Mouse (Mus musculus) CD8-positive naive resting alpha-beta T cell, adult 2 months (primary cell): ENCODE data around the gene Gm10282.

Experiments
- DNase-seq, 2 experiments: peaks; one replicate each; pipeline ENCODE4 v3.0.0; 2022; ENCODE audit warnings: low read depth in 2 of 2, low spot score in 2 of 2

Gene Gm10282

DNA sequence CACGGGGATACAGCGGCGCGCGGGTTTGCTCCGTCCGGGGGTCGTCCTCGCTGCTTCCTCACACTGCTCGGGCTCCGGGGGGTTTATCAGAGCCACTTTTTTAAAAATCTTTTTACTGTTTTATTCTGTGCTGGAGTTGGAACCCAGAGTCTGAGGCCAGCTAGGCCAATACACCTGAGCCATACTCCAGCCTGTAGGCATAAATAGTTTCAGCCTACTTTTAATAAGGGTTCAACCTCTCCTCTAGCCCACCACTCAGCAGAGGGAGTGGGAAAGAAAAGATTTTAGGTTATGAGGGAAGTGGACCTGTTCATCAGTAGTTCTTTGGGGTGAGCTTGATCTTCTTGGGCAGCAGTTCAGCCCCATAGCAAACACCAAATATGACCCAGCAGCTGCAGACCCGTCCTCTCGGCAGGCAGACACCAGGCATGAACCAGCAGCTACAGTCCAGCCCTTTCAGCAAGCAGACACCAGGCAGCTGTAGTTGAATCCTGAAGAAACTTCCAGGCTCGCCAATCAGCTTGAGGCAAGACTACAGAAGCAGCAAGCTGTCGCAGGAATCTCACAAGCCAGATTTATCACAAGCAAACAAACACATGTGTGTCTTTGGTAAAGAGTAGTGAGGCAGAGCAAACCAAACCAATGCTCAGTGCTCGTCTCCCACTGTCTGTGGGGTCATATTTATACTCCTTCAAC lies at the start of gene Gm10282:
TSS of gene Gm10282 (minus strand) at position 51 of the 696 bp plus-strand sequence.
- DNase-seq, result no peak

DNA sequence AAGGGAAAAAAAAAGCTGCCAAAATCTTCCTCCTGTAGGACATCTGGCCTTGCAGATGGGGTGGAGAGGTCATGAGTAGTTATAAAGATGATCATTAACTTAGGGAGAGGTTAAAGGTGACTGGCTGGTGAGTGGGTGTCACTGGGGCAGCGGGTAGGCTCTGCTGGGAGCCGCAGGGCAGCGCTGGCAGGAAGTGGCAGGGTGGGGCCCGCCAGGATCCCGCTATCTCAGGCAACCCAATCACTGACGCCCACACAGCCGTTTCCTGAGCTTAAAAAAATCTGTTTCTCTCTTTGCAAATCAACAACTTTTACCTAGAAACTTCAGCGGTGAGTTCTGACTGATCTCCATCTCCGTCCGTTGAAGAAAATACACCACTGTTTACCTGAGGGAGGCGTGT lies 49.2 kb upstream of the Gm10282 start:
- peak; percentile 82 to 87 for DNase-seq

DNA sequence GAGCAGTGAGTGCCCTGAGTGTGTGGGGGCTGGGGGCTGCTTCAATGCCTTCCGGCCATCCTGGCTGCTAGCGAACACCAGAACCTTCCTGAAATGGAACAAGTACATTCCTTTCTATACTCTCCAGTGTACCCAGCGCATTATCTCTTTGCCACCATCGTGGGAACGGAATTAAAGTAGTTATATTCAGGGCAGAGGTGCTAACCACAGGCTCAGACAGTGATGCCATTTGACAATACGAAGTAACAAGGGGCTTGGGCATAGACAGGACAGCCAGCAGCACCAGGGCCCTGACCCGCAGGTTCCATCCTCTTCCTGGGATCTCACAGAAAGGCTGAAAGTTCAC lies 48.6 kb upstream of the Gm10282 start:
- no peak for DNase-seq

DNA sequence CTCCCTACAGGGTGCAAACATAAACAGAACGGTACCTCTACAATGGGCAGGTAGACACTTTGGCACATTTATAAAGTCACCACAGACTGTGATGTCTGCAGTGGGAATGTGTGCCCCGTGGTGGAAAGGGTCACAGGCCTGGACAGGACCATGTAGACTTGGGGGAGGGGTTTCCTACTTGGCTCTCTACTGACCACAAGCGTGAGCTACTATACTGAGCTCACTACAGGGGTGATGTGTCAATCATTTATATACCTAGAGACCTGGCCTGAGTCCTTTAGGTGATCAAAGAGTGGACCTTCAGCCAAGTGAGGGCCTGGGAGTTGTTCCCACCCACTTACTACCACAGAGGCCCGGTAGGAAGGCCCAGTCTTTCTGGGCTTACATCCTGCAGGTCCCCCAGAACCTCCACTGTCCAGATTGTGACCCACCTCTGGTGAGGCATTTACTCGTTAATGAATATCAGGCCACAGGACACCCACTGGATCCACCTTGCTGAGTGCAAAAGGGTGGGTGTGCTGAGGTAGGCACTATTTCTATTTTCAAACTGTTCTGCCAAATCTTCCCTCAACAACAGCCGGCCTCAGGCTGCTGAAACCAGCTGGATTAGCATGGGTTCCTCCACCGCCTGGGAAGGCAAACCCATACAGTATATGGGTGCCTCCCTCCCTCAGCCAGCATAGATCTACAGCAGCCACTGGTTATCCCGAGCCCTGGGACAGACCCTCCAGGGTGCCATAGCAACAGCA lies 48.1 kb upstream of the Gm10282 start:
- DNase-seq, result no peak

DNA sequence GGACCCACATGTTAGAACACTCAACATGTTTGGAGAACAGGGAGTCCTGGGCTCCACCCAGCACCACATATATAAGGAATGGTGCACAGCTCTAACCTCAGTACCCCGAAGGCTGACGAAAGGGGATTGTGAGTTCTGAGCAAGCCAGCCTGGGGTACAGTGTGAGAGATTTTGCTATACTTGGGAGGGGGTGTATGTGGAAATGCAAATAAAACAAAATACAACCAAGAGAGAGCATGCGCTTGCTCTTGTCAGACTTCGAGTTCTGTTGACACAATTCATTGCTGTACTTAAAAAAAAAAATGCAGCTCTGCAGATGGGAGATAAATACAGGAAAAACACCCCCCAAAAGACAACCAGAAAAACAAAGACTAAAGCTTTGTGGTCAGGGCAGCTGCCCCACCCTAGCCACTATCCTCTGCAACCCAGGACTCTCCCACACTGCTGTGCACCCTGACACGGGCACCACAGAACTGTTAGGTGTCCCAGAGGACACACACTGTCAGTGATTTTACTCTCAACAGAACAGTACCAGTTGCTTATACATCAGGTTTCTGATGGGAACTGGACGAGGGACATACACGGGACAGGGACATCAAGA lies 46.4 kb upstream of the Gm10282 start:
- peak in 1 of 2 experiments; percentile 51 for DNase-seq

DNA sequence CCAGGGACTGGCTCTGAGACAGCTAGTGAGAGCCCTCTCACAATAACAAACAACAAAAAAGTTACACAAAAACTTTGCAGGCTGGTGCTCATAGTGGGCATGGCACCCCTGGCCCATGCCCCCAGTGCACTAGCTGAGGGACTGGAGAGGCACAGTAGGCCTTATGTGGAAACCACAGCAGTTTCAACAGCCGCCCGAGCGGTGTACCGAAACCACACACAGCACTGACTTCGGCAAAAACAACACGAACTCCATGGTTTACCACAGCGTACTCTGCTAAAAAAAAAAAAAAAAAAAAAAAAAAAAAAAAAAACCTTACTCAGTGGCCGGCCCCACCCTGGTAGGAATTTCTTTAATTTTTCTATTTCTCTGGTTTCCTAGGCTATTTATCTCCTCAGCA lies 45.7 kb upstream of the Gm10282 start:
- peak; percentile 75 to 82 for DNase-seq

DNA sequence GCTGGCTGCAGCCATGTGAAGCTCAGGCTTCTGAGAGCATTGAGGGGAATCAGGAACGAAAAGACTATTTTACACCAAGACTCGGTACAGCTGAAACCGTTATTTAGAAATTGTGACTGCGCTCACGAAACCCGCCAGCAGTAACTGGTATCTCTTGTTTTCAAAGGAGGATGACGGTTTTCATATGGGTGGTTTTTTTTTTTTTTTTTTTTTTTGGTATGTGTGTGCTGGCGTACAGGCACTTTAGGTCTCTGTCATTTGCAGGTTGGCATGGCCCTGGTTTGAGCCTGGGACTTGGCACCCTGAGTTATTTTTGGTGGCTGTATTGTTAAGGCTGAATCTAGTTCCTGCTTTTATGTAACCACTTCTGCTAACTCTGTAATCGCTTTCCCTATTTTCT lies 44.8 kb upstream of the Gm10282 start:
- peak; percentile 47 to 60 for DNase-seq

DNA sequence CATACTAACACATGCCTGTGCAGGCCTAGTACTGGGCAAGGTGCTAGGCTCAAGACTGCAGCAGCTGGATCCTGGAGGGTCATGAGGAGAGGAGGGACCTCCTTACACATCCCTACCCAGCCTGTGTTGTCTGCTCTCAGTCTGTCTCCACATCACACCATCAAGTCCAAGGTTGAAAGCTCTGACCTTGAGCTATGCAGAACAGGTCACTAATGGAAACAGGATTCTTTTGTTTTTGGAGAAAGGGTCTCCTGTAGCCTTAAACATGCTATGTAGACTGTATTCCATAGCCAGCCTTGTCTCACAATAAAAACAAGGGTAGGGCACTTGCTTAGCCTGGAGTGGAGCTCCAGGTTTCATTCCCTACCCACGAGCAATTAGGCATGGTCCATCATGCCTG lies 43.9 kb upstream of the Gm10282 start:
- DNase-seq, result no peak

DNA sequence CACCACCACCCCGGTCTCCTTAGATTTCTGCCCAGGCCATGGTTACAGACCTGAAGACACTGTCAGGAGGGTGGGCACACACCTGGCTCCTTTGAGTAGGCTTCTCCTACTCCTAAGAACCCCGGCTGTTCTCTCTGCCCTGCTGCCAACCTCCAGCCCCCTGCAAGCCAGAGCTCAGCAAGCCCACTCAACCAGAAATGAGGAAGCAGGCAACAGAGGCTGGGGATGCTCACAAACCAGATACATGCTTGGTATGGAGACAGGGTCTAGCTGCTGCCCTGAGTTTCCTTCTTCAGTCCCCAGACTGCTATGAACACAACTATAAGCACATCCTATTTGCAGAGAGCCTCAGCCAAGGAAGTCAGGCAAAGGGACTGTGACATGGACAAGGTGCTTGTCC lies 43.1 kb upstream of the Gm10282 start:
- no peak for DNase-seq

DNA sequence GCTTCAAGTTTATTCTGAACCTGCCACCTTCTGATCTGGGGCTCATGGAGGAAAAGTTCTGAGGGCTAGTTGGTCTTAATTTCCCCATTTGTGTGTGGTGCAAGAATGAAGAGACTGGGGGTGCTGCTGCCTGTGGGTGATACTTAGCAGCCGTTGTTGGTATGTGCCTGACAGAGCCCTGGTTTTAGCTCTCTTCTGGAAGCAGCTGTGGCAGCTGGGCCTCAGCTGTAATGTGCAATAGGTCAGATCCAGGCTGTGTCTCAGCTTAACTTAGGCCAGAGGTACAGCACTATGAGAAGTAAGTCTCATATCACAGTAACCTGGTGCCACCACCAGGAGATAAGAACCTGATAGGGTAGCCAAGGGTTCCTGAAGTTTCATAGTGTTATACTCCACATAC lies 42.5 kb upstream of the Gm10282 start:
- no peak for DNase-seq

DNA sequence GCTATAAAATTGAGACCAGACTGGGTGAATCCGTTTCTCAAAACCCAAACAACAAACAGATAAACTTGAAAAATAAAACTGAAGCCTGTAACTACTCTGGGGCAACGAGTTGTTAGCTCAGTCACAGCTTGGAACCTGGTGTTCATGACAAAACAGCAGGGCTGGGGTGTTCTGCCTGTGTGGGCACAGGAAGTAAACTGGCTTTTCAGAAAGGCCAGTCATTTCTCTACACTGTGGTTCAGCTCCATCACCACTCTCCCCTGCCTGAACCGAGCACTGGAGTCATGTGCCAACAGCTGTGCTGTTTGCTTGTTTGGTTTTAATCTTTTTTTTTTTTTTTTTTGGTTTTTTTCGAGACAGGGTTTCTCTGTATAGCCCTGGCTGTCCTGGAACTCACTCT lies 38.7 kb upstream of the Gm10282 start:
- DNase-seq, result no peak

DNA sequence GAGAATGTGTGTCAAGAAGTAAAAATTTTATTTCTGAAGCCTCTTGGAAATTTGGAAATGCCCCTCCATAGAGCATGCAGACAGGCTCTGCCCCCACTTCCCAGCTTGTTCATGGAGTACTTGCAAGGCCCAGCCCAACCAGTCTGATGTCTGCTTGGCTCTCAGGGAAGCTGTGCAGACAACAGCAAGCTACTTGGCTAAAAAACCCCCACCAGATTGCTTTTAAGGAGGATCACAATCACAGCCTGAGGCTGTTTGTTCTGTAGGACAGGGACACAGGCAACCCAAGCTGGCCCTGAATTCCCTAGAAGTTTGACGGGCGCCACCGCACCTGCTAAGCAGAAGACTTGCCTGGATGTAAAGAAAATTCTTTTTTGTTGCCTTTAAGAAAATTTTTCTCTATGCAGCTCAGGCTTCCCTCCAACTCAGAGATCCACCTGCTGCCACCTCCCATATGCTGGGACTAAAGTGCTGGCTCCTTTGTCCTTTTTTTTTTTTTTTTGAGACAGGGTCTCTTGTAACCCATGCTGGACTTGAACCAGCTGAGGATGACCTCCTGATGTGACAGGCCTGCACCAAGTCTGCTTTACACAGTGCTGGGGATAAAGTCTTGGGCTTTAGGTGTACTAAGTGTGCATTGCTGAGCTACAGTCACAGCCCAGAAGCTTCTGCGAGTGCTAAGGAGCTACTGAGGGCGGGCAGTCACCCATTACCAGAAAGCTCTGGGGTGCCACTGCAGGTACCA lies 37.7 kb upstream of the Gm10282 start:
- no peak for DNase-seq

DNA sequence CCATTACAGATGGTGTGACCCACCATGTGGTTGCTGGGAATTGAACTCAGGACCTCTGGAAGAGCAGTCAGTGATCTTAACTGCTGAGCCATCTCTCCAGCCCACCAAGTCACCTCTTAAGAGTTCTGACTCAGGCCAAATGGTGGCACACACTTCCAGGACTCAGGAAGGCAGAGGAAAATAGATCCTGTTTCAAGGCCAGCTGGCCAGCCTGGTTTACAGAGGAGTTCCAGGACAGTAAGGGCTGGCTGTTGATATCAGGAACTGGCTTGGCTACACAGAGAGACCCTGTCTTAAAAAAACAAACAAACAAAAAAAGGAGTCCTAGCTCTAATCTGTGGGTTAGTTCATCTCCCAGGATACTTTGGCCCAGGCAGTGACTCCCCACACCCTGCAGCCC lies 32.0 kb upstream of the Gm10282 start:
- DNase-seq, result no peak

DNA sequence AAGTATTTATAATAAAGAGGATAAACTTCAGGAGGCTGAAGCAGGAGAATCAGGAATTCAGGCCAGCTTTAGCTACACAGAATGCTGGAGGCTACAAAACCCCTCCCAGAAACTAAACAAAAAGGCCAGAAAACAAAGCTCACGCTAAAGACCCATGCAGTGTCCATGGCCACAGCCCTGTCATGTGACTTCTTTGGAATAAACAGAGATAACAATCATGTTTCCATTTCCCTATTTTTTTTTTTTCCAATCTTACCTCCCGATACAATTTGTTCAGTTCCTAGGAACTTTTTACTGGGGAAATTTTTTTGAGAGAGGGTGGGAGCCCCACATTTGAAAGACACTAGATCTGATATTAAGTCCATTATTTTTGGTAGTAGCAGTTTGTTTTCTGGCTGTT lies 31.2 kb upstream of the Gm10282 start:
- no peak for DNase-seq

DNA sequence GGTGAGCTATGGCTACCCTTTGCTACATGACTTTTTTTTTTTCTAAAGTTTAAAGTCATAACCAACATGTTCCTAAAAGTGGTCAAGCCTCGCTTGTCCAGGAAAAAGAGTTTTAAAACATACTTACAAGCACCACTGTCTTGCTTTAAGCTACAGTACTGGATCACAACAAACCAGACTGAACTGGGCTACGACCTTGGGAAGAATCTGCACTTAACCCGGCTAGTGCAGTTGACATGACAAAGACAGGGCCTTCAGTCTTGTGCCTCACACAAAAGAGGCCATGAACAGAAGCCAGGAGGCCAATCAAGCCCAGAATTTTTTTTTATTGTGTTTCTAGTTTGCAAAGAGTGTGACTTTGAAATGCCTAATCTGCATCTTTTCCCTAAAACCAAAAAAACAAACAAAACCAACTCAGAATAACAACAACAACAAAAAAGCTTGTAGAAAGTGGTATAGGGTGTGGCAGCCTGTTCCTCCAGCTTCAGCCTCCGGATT lies 29.1 kb upstream of the Gm10282 start:
- DNase-seq, result no peak

DNA sequence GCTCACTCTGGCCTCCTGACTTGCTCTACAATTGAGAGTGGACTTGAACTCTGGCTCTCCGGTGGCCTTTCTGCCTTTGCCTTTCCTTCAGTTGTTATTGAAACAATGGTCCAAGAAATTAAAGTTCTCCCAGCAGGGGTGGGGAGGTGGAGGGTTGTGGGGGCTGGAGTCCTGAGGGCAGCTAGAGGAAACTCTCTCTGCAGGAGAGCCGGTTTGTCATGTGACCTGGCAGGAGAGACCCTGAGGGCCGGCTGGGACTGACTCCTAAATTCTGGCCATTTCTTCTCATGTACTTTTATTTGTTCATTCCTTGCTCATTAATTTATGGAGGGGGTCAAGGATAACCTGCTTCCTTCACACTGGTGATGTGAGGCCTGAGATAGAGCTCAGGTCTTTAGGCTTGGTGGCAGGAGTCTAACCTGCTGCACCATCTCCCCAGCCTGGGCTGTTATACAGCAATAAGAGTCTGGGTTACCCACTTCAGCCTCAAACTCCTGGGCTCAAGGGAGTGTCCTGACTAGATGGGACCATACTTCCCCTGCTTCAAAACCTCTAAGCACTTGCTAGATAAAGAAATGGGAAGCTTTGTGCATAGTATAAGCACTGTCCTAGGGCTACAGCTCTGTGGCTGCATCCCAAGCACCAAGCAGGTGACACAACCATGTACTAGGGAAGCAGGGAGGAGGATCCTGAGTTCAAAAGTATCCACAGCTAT lies 28.5 kb upstream of the Gm10282 start:
- no peak for DNase-seq

DNA sequence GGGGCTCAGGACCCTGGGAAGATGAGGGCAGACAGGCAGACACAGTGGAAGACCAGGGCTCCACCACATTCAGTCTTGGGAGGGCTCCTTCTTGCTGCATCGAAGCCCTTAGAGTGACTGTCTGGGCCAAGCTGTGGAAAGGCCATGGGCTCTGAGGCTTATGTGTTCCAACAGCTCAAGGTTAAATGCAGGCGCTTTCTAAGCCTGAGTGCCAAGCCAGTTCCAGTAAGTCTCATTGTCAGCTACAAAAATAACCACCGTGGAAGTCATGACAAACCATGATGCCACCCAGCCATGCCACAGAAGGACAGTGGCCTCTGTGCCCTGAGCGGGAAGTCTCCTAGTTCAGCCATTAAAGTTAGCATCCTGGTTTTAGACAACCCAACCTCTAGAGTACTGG lies 26.6 kb upstream of the Gm10282 start:
- no peak for DNase-seq

DNA sequence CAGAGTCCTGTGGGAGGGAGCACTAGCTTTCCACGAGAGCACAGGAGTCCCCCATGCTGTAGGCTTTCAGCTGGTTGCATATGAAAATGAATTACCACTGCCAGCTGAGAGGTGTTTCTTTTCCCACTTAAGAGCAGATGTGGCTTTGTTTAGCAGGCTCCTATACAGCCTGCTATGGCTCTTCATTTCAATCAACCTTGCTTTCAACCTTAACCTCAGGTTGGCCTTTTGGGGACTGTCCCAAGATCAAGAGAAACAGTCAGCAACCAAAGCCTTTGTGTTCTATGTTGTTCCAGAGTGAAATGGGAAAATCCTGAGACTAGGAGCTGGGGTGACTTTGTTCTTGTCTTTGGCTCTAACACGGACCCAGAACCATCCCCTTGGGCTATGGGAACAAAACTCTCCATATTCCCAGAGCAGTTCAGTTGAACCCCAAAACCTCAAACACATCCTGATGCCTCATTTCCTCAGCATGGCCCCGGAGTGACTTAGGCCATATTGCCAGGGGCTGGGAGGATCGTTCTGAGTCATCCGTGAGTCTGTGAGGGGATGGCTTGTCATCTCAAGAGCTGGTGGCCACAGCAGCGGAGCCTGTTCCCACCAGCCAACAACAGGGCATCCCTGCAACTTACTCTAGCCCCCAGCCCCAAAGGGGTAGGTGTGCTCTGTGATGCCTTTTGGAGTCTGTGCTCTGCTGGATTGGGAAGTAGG lies 25.9 kb upstream of the Gm10282 start:
- DNase-seq, result peak in 1 of 2 experiments; percentile 12

DNA sequence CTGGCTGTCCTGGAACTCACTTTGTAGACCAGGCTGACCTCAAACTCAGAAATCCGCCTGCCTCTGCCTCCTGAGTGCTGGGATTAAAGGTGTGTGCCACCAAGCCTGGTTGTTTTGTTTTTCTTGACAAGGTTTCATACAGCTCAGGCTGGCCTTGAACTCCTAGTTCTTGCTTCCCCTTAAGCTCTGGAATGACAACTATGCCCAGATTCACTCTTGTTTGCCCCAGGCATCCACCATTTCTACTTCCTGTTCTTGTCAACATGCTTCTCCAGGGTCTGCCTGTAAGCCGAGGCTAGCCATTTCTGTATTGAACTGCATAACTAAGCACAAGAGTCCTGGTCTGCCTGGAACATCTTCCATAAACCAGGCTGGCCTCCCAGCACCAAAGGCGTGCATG lies 24.1 kb upstream of the Gm10282 start:
- DNase-seq, result no peak

DNA sequence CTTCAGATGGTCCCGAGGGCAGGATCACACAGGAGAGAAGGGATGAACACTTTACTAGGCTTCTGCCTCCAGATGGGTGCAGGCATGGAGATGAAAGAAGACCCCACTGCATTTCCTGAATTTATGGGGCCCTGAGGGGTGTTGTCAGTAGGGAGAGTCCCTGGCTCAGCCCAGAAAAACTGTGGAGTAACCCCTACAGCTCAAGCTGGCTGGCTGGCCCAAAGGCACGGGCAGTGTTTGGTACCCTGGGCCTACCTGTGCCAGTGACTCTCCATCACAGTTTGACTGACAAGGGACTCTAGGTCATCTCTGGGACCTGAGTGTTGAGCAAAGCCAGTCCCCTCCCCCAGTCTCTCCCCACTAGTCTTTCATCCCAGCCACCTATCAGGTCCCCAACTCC lies 19.6 kb upstream of the Gm10282 start:
- DNase-seq, result no peak
